Mouse (Mus musculus) ES-Bruce4 (cell line): Measurements from ENCODE around the gene Cd44.

Experiments
- CTCF ChIP-seq: IDR thresholded peaks from one replicate; pipeline ENCODE4 v1.8.1; 2011; ENCODE audit warnings: low read depth, low read length
- EP300 ChIP-seq: IDR thresholded peaks from 2 replicates; pipeline ENCODE4 v1.6.1; 2011; ENCODE audit warnings: low read depth, low read length; ENCODE audit not compliant: insufficient read depth

GRCm38 (mm10) chr2:102853297-102853696 lies 48.2 kb downstream of the Cd44 start:
- TF ChIP-seq EP300: no peak
- TF ChIP-seq CTCF: no peak
